Mouse (Mus musculus) cerebellum, adult 2 months (tissue): ENCODE data around the gene Ptger3.

ENCODE experiments used
- CTCF ChIP-seq: fragments of 200-500 bp; IDR thresholded peaks from 2 replicates; pipeline ENCODE4 v1.5.1; 2011; ENCODE audit warnings: low read depth, mild to moderate bottlenecking, control low read depth, low read length, moderate library complexity, borderline replicate concordance; ENCODE audit not compliant: insufficient read depth
- POLR2A ChIP-seq: fragments of 200-500 bp; IDR thresholded peaks from 2 replicates; pipeline ENCODE4 v1.6.1; 2011; ENCODE audit warnings: low read length, control low read depth, borderline replicate concordance; ENCODE audit not compliant: insufficient read depth

- TF ChIP-seq POLR2A (no peak), CTCF (no peak)
Observed at GRCm38 (mm10) chr3:157605411-157605740, 38.7 kb downstream of the Ptger3 start.
